Mouse (Mus musculus) right cerebral cortex, postnatal 25 days (tissue): Measurements from ENCODE around the gene Bach1.
A peak's percentile ranks its signal among the peaks of the same experiment; 100 is the strongest.

ENCODE experiments used
- DNase-seq: peaks from one replicate; pipeline ENCODE4 v3.0.0; 2022

The Bach1 gene

GRCm38 (mm10) chr16:87744338-87744737 is 45.6 kb downstream of the Bach1 start:
- no peak for DNase-seq

- no peak for DNase-seq
Measured at GRCm38 (mm10) chr16:87745192-87745945, 46.6 kb downstream of the Bach1 start.

GRCm38 (mm10) chr16:87746728-87747127 is 48.0 kb downstream of the Bach1 start:
- no peak for DNase-seq

- DNase-seq, result no peak
Measured at GRCm38 (mm10) chr16:87751243-87751642, 52.5 kb downstream of the Bach1 start.

GRCm38 (mm10) chr16:87752482-87752881 is 53.7 kb downstream of the Bach1 start:
- no peak for DNase-seq

- DNase-seq, result peak; percentile 35
Measured at GRCm38 (mm10) chr16:87754858-87755257, 56.1 kb downstream of the Bach1 start.

GRCm38 (mm10) chr16:87755915-87756314 is 57.2 kb downstream of the Bach1 start:
- no peak for DNase-seq

- DNase-seq, result no peak
Measured at GRCm38 (mm10) chr16:87758016-87758415, 59.3 kb downstream of the Bach1 start.

- DNase-seq, result no peak
Measured at GRCm38 (mm10) chr16:87764668-87765109, 65.9 kb downstream of the Bach1 start.

- DNase-seq, result no peak
Measured at GRCm38 (mm10) chr16:87765984-87766383, 67.2 kb downstream of the Bach1 start.

- DNase-seq, result no peak
Measured at GRCm38 (mm10) chr16:87770576-87770975, 71.8 kb downstream of the Bach1 start.

- DNase-seq, result no peak
Measured at GRCm38 (mm10) chr16:87771926-87772325, 73.2 kb downstream of the Bach1 start.

- no peak for DNase-seq
Measured at GRCm38 (mm10) chr16:87774398-87774797, 75.7 kb downstream of the Bach1 start.

- no peak for DNase-seq
Measured at GRCm38 (mm10) chr16:87777373-87777772, 78.6 kb downstream of the Bach1 start.

GRCm38 (mm10) chr16:87781637-87782036 is 82.9 kb downstream of the Bach1 start:
- no peak for DNase-seq
